Mouse (Mus musculus): ENCODE results near the gene Ormdl3.

The Ormdl3 gene

DNA sequence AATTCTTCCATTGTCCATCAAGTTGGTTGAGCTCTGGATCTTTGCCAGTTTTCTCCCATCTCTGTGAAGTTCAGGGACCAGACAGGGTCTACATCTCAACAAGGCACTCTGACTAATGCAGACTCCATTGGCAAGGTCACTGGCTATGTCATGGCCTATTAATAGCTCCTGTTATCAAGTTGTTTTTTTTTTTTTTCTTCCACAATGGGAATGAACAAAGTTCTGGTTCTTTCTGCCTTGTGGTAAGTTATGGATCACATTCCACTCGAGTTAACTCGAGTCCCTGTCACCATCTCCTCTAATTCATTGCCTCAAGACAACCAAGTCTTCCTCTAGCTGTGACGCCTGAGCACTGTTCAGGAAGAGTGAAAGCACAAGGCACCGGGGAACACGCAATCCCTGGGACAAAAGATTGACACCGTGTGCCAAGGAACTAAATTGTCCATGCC lies 1.7 kb upstream of the Ormdl3 start:
- DNase-seq (ENCODE audit: low spot score in 2 of 2), result no peak

DNA sequence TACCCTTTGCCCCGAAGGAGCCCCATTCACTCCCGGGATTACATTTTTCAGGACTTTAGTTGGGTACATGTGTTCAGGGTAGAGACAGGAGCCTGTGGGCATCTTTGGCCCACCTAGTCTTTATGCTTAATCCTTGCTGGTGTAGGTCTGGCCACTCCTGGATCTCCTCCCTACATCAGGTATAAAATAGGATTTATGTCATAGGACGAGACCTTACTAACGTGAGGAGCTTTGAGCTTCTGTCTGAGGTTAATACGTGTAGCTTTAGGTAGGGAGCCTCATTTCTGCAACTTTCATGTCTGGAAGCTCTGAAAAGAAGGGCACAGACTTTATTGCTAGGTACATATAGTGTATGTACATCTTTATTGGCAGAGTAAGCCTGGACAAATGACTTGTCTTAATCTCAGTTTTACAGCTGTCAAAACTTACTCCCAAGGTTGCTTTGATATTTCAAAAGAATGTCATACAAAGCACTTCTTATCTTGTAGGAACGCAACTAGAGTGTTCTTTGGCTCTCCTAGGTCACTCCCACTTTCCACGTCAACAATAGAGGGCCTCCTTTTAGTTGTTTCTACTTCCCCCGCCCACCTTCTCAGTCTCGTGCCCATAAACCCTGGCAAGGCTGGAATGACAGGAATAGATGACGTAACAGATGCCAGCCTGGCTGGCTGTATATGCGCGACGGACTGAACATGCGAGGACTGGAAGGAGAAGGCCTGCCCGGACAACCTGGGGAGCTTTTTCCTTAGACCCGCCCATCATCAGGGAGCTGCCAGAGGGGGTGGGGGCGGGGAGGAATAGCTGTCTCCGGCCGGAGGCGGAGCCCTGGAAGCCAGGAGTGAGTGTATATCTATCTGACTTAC lies 747 bp upstream of the Ormdl3 start:
- peak in 1 of 2 experiments; percentile 49 for DNase-seq (ENCODE audit: low spot score in 2 of 2)

GRCm38 (mm10) chr11:98586087-98586891 lies 879 bp downstream of the Ormdl3 start:
- peak in 1 of 2 experiments; percentile 27 for DNase-seq (ENCODE audit: low spot score in 2 of 2)

DNA sequence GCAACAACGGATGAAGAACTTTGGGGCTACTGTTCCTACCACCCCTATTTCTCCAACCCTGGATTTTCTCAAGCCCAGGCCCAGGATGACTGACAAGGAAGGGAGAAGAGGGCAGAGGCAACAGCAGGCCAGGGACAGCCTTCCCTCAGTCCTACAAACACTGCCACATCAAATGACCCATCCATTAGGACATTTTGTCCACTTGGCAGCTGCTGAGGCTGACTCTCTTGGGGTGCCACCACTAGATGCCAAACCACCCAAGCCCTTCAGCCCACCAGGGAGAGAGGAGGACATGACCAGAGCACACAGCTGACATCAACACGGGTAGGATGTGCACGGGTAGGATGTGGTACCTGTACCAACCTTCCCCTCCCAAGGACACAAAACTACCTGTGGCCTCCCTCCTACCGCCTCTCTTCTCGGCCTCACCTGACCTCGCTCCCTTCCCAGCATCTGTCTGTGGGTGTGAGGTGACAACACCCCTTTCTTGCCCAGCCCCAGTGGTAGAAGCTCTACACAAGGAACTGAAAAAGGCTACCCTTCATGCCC lies 2.5 kb downstream of the Ormdl3 start:
- no peak for DNase-seq (ENCODE audit: low spot score in 2 of 2)

GRCm38 (mm10) chr11:98584146-98584545 lies 3.0 kb downstream of the Ormdl3 start:
- no peak for DNase-seq (ENCODE audit: low spot score in 2 of 2)

DNA sequence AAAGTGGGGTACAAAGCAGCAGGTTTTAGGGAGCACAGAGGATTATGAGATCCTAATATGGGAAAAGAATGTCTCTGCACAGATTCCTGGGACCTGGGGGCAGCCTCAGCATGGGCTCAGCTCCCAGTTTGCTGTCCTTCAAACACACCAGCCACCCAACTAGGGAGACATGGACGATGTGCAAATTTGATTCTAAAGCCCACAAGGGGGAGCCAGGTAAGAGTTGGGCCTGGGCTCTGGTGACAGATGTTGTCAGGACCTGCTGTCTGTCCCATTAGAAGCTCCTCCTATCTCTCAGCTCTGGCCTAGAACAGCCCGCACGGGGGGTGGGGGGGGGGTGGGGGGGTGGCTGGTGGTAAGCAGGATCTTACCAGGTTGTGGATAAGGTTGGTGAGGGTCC lies 3.6 kb downstream of the Ormdl3 start:
- DNase-seq (ENCODE audit: low spot score in 2 of 2), result no peak

- no peak for DNase-seq (ENCODE audit: low spot score in 2 of 2)
Observed at GRCm38 (mm10) chr11:98583265-98583552, 4.0 kb downstream of the Ormdl3 start.

DNA sequence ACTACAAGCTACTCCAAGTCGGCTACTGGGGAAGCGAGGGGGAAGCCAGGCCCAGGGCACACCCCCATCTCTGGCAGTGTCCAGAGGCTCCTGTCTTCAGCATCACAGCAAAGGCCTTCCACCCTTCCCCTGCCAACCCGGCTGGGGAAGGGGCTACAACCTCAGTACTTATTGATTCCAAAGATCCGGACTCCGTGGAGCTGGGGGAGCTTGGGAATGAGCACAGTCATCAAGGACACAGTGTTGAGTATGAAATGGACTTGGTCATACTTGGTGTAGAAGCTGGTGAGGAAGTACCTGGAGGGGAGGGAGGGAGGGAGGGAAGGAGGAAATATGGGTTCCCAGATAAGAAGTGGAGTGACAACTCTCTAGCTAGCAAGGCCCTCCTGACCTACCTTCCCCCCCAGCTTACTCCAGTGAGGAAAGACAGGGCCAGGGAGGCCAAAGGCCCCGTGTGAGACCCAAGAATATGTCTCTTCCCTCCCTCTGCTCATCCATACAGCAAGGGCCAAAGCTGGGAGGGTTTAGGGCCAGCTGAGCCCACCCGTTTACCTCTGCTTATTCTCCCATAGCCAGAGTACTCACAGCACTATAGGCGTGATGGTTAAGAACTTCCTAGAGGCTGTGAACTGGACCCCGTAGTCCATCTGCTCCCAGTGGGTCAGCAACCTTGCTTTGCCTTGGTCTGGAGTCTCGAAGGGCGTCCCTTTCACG lies 4.5 kb downstream of the Ormdl3 start:
- no peak for DNase-seq (ENCODE audit: low spot score in 2 of 2)

DNA sequence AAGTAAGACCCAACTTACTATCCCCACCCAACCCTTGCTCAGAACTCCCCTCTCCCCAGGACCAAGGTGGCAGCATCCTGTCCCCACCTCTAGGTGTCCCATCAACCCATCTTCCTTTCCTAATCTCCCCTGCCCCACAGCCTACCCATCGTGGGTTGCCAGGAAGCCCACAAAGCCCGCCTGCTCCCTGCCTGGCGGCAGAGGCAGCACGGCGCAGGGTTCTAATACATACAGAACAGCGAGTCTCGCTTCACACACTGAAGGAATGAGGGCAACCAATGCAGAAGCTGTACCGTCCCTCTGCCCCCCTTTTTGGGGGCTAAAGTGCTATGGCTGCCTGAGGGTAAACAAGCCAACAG lies 5.2 kb downstream of the Ormdl3 start:
- no peak for DNase-seq (ENCODE audit: low spot score in 2 of 2)

DNA sequence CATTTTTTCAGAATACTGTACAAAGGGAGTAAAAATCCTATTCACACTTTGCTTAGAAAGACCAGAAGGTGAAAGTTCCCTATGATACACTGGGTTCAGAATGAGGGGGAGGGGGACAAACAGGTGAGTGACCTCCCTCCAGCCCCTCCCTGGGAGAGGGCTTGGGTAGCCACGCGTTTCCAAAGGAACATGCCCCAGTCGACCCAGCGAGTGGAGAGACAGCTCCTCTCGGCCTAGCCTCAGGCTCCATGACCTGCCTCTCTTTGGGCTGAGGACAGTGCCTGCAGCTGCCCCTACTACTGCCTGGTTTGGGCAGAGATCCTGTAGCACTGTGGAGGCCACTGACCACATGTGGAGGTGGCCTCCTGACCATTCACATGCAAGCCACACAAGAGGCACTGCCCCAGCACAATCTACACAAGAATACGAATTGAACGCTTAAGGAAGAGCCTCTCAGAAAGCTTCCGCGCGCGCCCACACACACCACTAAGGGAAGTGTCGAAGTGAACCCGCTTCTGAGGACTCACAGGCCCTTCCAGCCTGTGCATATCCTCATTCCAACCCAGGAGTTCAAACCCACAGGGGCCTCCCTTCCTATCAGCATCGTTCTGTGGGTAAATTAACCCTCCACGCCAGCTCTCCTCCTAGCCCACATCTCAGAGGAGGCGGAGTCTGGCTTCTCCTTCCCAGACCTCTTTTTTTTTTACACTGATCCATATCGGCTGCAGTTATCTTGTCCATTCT lies 5.7 kb downstream of the Ormdl3 start:
- no peak for DNase-seq (ENCODE audit: low spot score in 2 of 2)

DNA sequence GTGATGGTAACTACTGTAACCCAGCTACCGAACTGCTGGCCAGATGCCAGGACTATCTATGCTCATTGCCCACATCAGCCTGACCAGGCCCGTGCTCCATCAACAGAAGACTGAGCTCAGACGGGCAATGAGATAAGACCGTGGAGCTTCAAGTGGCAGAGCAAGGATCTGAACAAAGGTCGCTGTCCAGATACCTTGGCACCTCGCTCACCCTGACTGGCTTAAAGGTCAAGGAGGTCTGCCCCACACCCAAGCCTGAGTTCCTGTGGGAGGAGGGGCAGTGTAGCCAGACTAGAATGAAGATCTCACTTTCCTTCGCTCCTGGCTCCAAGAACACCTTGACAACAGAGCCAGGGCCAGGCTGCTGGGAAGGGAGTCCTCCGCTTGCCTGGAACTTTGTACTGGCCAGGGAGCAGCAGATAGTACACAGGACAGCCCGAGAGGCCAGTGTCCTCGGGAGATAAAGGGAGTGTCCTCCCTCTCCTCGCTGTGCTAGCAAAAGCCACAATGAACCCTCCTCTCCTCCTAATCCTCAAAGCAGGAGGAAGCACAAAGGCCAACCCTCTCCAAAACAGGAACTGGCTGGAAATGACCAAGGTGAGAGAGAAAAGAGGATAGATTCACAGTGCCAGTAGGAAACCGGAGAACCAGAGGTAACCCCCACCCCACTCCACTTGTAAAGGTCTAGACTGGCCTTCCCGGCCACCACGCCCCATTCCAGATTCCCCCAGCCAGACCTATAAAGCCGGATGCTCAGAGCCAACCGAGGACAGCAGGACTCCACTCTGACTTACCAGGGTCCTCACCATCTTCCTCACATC lies 6.7 kb downstream of the Ormdl3 start:
- no peak for DNase-seq (ENCODE audit: low spot score in 2 of 2)

DNA sequence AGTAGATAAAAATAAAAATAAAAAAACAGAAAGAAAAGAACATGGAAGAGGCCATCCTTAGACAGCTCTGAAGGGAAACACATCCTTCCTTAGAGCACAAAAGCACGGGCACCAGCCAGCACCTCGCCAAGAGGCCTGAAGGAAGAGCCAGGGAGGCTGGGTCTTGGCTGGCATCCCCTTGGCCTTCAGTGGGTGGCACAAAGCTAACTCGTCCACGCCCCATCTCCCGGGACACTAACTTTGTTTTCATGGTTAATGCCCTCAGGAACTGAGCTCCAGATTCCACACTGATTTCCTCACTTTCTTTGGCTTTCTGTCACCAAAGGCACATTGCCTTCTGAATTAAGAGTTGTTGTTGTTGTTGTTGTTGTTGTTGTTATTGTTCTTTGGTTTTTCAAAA lies 9.4 kb downstream of the Ormdl3 start:
- no peak for DNase-seq (ENCODE audit: low spot score in 2 of 2)

GRCm38 (mm10) chr11:98569461-98569860 lies 17.7 kb downstream of the Ormdl3 start:
- no peak for DNase-seq (ENCODE audit: low spot score in 2 of 2)

DNA sequence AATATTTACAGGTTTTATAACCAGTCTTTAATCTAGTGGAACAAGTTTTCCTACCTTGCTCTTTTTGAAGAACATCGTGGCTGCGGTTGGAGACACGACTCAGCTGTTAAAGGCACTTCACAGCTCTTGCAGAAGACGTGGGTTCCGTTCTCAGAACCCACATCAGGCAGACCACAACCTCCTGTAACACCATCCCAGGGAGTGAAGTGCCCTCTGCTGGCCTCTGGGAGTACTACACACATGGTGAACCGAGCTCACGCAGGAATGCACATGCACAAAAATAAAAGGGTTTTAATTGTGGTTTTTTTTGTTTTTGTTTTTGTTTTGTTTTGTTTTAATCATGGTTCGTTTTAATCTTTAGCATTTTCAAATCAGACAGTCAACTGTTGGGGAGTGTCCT lies 18.8 kb downstream of the Ormdl3 start:
- no peak for DNase-seq (ENCODE audit: low spot score in 2 of 2)

- no peak for DNase-seq (ENCODE audit: low spot score in 2 of 2)
Observed at GRCm38 (mm10) chr11:98563921-98564414, 23.2 kb downstream of the Ormdl3 start.

DNA sequence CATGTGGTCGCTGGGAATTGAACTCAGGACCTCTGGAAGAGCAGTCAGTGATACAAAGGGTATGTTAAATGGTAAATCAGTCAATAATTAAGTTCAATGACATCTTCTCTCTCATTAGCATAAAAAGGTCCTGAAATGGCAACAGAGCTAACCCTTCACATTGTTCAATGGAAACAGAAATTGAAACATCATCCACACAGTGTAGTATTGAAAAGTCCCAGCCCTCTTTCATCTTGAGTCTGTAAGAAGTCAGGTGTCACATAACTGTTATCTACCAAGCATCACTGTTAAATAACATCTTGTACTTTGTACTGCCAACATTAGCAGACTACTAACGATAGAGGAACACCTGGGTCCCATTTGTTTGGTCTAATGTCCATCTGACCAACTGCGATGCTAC lies 24.1 kb downstream of the Ormdl3 start:
- DNase-seq (ENCODE audit: low spot score in 2 of 2), result no peak

DNA sequence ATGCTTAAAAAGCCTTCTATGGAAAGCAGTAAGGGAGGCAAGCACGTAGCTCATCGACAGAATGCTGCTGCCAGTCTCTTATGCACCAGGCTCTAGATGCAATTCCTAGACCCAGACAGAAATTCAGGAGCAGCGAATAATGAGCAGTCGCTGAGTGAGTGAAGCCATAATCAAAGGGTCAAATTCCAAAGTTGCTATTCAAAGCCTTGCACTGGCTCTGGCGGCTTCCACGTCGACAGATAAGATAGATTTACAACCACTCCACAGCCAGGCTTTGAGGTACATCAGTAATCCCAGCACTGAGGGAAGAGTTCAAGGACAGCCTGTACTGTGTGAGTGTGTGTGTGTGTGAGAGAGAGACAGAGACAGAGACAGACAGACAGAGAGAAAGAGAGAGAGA lies 26.2 kb downstream of the Ormdl3 start:
- no peak for DNase-seq (ENCODE audit: low spot score in 2 of 2)

DNA sequence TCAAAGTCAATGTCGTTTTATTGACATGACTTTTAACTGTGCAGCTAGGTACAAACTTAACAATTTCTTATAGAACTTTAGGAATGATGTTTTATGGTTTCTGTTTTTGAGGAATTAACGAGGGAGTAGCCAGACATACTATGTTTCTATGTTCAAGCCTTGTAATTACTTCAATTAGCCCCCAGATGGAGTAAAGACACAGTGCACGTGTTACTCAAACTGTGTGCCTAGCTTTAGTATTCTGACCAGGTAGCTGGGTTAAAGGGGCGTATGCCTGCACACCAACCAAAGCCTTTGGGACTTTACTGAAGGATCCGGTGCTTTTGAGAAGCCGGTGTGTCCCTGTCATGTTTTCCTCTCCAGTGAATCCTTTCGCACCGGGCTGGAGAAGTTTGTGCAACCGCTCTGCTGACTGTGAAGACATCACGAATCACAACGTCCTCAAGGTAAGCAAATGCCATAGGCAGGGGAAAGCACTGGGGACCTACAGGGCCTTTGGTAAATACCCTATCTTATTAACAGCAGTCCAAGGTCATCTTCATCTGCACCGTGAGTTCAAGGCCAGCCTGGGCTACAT lies 32.0 kb downstream of the Ormdl3 start:
- no peak for DNase-seq (ENCODE audit: low spot score in 2 of 2)

- DNase-seq (ENCODE audit: low spot score in 2 of 2), result no peak
Observed at GRCm38 (mm10) chr11:98553966-98554365, 33.2 kb downstream of the Ormdl3 start.
